Mouse (Mus musculus) forebrain, embryonic 16.5 days (tissue): Measurements from ENCODE around the gene Nup107. TPM values are rescaled to one million over a fixed set of nuclear protein-coding genes. Genes with fewer than 3 reads are reported as not detected.

ENCODE experiments used
- ATAC-seq: fragments of 200-750 bp; cut with Nextera tagmentation; 2 replicates; pipeline ENCODE4 v1.8.0; 2017; ENCODE audit warnings: mild to moderate bottlenecking, moderate library complexity
- H3K27ac ChIP-seq: fragments of 300-500 bp; sonication (generic); 2 replicates; pipeline ENCODE4 v1.5.1; 2014; ENCODE audit warnings: low read length, control low read depth
- H3K27me3 ChIP-seq: fragments of 300-500 bp; sonication (generic); replicated peaks from 2 replicates; pipeline ENCODE4 v1.6.1; 2014; ENCODE audit warnings: low read length; ENCODE audit not compliant: control insufficient read depth, insufficient read depth
- H3K36me3 ChIP-seq: fragments of 300-500 bp; sonication (generic); 2 replicates; pipeline ENCODE4 v1.6.1; 2014; ENCODE audit not compliant: control insufficient read depth, insufficient read depth
- H3K4me1 ChIP-seq: fragments of 300-500 bp; sonication (generic); replicated peaks from 2 replicates; pipeline ENCODE4 v1.6.1; 2014; ENCODE audit warnings: low read length; ENCODE audit not compliant: control insufficient read depth, insufficient read depth
- H3K4me2 ChIP-seq: fragments of 300-500 bp; sonication (generic); 2 replicates; pipeline ENCODE4 v1.6.1; 2014; ENCODE audit warnings: mild to moderate bottlenecking, low read length, control low read depth
- H3K4me3 ChIP-seq: fragments of 300-500 bp; sonication (generic); replicated peaks from 2 replicates; pipeline ENCODE4 v1.5.1; 2014; ENCODE audit warnings: mild to moderate bottlenecking, low read length, control low read depth
- H3K9ac ChIP-seq: fragments of 300-500 bp; sonication (generic); replicated peaks from 2 replicates; pipeline ENCODE4 v1.6.1; 2014; ENCODE audit warnings: low read depth, low read length, control low read depth
- H3K9me3 ChIP-seq: fragments of 300-500 bp; sonication (generic); 2 replicates; pipeline ENCODE4 v1.6.1; 2016; ENCODE audit warnings: low read length; ENCODE audit not compliant: control insufficient read depth
- WGBS: fragments of 180-500 bp; shearing (Covaris S2); extraction: QIAGEN DNeasy Blood & Tissue Kit; methylation state at CpG from one replicate; pipeline ENCODE4 v1.1.7; 2014; 5-methylcytosine and 5-hydroxymethylcytosine counted together
- polyA plus RNA-seq: library from polyadenylated mRNA; unstranded; fragments of >200 nt; fragmentation: Nextera tagmentation; extraction: Ambion mirVana; gene quantifications from 2 replicates; pipeline ENCODE4 v1.2.1, GENCODE M21; 2015

Nup107 gene
- polyA plus RNA-seq, 1 experiment from 2014 or later = 57.9 TPM

GRCm38 (mm10) chr10:117730140-117730539 lies 62.4 kb downstream of the Nup107 start:
- no peak overlapping the region for H3K9ac ChIP-seq
- no peaks in the 10 kb centered on the region; the same call in 1 of the 2 replicates for H3K36me3 ChIP-seq
- H3K4me3 ChIP-seq = no peak overlapping the region
- no peaks in the 10 kb centered on the region for H3K4me1 ChIP-seq
- 96% methylated on average over 7 of the region's 7 CpGs for whole genome bisulfite sequencing
- H3K27me3 ChIP-seq = no peaks in the 10 kb centered on the region
- ATAC-seq = no peak
- H3K4me2 ChIP-seq = no peak overlapping the region
- H3K9me3 ChIP-seq = no peaks in the 10 kb centered on the region
- no peak overlapping the region for H3K27ac ChIP-seq

DNA sequence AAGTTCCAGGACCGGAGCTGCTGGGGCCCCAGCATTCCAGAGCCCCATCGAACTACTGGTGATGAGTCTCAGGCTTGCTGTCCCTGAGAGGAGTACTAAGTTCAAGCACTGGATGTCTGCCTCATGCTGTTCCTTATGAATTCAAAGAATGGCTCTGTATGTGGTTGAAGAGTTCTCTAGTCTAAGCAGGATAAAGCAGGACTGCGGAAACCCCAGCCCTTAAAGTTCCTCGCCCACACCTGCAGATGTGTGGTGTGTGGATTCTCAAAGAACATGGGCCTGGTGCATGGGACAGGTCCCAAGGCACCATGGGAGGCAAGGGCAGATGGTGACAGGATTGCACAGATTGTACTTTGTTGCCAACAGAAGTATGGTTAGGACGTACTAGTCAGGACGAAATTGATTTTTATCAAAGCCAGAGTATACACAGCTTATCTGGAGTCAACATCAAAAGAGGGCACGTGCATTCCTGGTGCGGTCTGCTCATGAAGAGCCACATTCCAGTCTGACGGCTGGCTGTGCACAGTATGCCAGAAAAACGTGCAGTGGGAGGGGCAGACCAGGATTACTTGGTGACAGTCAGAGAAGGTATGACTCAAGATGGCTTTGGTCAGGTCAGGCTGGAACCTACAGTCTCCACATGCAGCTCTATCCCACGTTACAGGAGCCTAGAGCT lies 63.2 kb downstream of the Nup107 start:
- Histone ChIP-seq H3K27ac (no peak overlapping the region), H3K4me1 (no peaks in the 10 kb centered on the region), H3K4me2 (no peak overlapping the region), H3K36me3 (no peaks in the 10 kb centered on the region; the same call in 1 of the 2 replicates), H3K27me3 (no peaks in the 10 kb centered on the region), H3K9me3 (no peaks in the 10 kb centered on the region), H3K9ac (no peak overlapping the region), H3K4me3 (no peak overlapping the region)
- WGBS = 82% methylated on average over 11 of the region's 11 CpGs
- no peak for ATAC-seq

GRCm38 (mm10) chr10:117728574-117728973 lies 63.9 kb downstream of the Nup107 start:
- H3K4me1 ChIP-seq = no peaks in the 10 kb centered on the region
- no peak overlapping the region for H3K9ac ChIP-seq
- no peak for ATAC-seq
- no peak overlapping the region for H3K27ac ChIP-seq
- no peaks in the 10 kb centered on the region; the same call in 1 of the 2 replicates for H3K36me3 ChIP-seq
- no peaks in the 10 kb centered on the region for H3K27me3 ChIP-seq
- no peak overlapping the region for H3K4me2 ChIP-seq
- H3K9me3 ChIP-seq = no peaks in the 10 kb centered on the region
- WGBS = 91% methylated on average over 5 of the region's 5 CpGs
- no peak overlapping the region for H3K4me3 ChIP-seq

DNA sequence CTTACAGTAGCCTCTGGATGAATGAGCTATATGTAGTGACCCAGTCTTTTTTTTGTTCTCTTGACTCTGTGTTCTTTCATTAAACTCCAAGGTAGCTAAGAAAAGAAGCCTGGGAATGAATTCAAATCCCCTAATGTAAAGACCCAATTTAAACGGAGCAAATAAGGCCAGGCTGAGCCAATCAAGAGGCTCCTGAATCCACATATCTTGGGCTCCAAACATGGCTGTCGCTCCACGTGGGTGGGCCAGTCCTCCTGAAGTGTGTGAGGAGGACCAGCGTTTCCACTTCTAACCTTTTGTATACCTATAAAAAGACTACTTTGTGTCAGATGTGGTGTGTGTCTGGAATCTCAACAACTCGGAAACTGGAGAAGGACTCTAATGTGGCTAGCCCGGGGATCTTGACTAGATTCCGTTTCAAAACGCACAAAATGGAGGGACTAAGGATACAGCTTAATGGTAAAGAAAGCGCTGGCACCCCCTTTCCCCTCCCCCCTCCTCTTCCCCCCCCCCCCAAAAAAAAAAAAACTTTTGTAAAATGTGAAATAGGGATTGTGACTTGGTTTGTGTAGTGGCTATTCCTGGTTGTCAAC lies 64.9 kb downstream of the Nup107 start:
- H3K4me3 ChIP-seq = no peak overlapping the region
- no peaks in the 10 kb centered on the region; the same call in 1 of the 2 replicates for H3K36me3 ChIP-seq
- H3K9ac ChIP-seq = no peak overlapping the region
- no peaks in the 10 kb centered on the region for H3K27me3 ChIP-seq
- ATAC-seq = no peak
- no peaks in the 10 kb centered on the region for H3K9me3 ChIP-seq
- no peak overlapping the region for H3K27ac ChIP-seq
- no peaks in the 10 kb centered on the region for H3K4me1 ChIP-seq
- no peak overlapping the region for H3K4me2 ChIP-seq
- WGBS = 73% methylated on average over 9 of the region's 9 CpGs

DNA sequence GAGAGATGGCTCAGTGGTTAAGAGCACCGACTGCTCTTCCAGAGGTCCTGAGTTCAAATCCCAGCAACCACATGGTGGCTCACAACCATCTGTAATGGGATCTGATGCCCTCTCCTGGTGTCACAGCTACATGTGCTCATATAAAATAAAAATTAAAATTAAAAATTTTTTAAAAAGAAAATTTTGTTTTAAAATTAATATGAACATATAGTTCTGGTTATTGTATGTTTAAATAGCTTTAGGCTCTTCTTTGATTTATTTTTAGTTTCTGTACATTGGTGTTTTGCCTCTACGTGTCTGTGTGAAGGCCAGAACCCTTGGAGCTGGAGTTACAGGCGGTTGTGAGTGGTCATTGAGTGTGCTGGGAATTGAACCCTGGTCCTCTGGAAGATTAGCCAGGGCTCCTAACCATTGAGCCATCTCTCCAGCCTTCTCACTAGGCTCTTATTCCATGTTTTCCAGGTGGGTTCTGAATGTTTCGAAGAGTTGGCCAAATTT lies 65.6 kb downstream of the Nup107 start:
- Histone ChIP-seq H3K27me3 (no peaks in the 10 kb centered on the region), H3K4me2 (no peak overlapping the region), H3K36me3 (no peaks in the 10 kb centered on the region), H3K9me3 (no peaks in the 10 kb centered on the region), H3K4me1 (no peaks in the 10 kb centered on the region), H3K9ac (no peak overlapping the region), H3K4me3 (no peak overlapping the region), H3K27ac (no peak overlapping the region)
- ATAC-seq = no peak
- 96% methylated on average over 4 of the region's 4 CpGs for WGBS

GRCm38 (mm10) chr10:117726350-117726749 lies 66.2 kb downstream of the Nup107 start:
- no peaks in the 10 kb centered on the region for H3K4me1 ChIP-seq
- no peak overlapping the region for H3K27ac ChIP-seq
- no peak overlapping the region for H3K9ac ChIP-seq
- H3K4me3 ChIP-seq = no peak overlapping the region
- WGBS = 95% methylated on average over 4 of the region's 4 CpGs
- no peak overlapping the region for H3K4me2 ChIP-seq
- no peaks in the 10 kb centered on the region for H3K36me3 ChIP-seq
- H3K27me3 ChIP-seq = no peaks in the 10 kb centered on the region
- ATAC-seq = no peak
- no peaks in the 10 kb centered on the region for H3K9me3 ChIP-seq

DNA sequence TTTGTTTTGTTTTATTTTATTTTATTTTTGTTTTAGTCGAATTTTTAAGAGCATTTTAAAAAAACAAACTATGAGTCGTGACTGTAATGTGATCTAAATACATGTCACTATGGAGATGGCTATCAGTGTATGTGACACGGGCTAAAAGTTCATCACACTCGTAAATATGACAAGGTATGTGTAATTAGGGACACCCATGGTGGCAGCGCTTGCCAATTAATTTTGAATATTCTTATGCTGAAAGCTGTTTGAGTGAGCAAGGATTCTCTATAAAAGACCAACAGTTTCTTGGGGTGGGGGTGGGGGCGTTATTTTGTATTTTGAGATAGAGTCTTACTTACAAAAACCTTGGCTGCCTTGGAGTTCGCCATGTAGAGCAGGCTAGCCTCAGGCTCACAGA lies 66.8 kb downstream of the Nup107 start:
- H3K4me2 ChIP-seq = no peak overlapping the region
- H3K9ac ChIP-seq = no peak overlapping the region
- no peaks in the 10 kb centered on the region for H3K9me3 ChIP-seq
- no peak overlapping the region for H3K4me3 ChIP-seq
- ATAC-seq = no peak
- WGBS = 78% methylated on average over 7 of the region's 7 CpGs
- H3K27ac ChIP-seq = no peak overlapping the region
- no peaks in the 10 kb centered on the region for H3K4me1 ChIP-seq
- H3K36me3 ChIP-seq = no peaks in the 10 kb centered on the region
- H3K27me3 ChIP-seq = no peaks in the 10 kb centered on the region

- no peaks in the 10 kb centered on the region for H3K4me1 ChIP-seq
- 91% methylated on average over 3 of the region's 3 CpGs for WGBS
- H3K36me3 ChIP-seq = no peaks in the 10 kb centered on the region
Observed at GRCm38 (mm10) chr10:117724804-117725361, 67.6 kb downstream of the Nup107 start.

DNA sequence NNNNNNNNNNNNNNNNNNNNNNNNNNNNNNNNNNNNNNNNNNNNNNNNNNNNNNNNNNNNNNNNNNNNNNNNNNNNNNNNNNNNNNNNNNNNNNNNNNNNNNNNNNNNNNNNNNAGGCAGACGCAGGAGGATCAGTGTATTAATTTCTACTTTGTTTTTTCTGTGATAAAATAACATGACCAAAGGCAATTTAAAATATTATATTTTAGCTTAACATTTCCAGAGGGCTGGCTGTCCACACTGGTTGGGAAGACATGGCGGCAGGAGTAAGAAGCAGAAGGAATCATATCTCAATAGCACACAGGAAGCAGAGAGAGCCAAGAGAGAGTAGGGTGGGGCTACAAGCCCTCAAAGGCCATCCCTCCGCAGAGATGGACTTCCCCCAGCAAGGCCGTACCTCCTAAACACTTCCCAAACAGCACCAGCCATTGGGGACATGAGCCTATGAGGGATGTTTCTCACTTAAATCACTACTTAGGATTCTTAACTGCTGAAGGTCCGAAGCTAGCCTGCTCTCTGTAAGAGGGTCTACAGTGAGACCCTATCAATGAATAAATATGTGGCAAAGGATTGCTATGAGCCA lies 68.3 kb downstream of the Nup107 start:
- no peaks in the 10 kb centered on the region for H3K27me3 ChIP-seq
- WGBS = 83% methylated on average over 5 of the region's 5 CpGs
- no peak for ATAC-seq

More at GRCm38 (mm10) chr10:117724804-117725361, 67.6 kb downstream of the Nup107 start:
- Histone ChIP-seq H3K9me3 (no peaks in the 10 kb centered on the region), H3K27me3 (no peaks in the 10 kb centered on the region), H3K4me3 (no peak overlapping the region), H3K27ac (no peak overlapping the region), H3K4me2 (no peak overlapping the region), H3K9ac (no peak overlapping the region)
- no peak for ATAC-seq

More for the DNA sequence above, 68.3 kb downstream of the Nup107 start:
- Histone ChIP-seq H3K4me1 (no peaks in the 10 kb centered on the region), H3K36me3 (no peaks in the 10 kb centered on the region), H3K27ac (no peak overlapping the region), H3K4me2 (no peak overlapping the region), H3K9me3 (no peaks in the 10 kb centered on the region), H3K4me3 (no peak overlapping the region), H3K9ac (no peak overlapping the region)
